Mouse (Mus musculus): ENCODE measurements around the gene Trim63. TPM values are rescaled to one million over a fixed set of nuclear protein-coding genes. Genes with fewer than 3 reads are reported as not detected.

Gene Trim63
- polyA plus RNA-seq, 1 experiment = 29.1 TPM

Other genes with a start within 250 kb of the Trim63 start
- gene Cd52, start 220.0 kb upstream of the Trim63 start, polyA plus RNA-seq (2012; fragmentation: generic; extraction: Trizol) = not detected
- gene Ubxn11, start 212.6 kb upstream of the Trim63 start, polyA plus RNA-seq (2012; fragmentation: generic; extraction: Trizol) = 1.5 TPM
- 262 TPM for gene Sh3bgrl3, start 186.3 kb upstream of the Trim63 start, polyA plus RNA-seq (2012; fragmentation: generic; extraction: Trizol)
- 21.4 TPM for gene Cep85, start 128.0 kb upstream of the Trim63 start, polyA plus RNA-seq (2012; fragmentation: generic; extraction: Trizol)
- not detected for gene Gm7534, start 112.1 kb upstream of the Trim63 start, polyA plus RNA-seq (2012; fragmentation: generic; extraction: Trizol)
- gene Catsper4, start 87.7 kb upstream of the Trim63 start, polyA plus RNA-seq (2012; fragmentation: generic; extraction: Trizol) = not detected
- 0.29 TPM for gene Cnksr1, start 76.7 kb upstream of the Trim63 start, polyA plus RNA-seq (2012; fragmentation: generic; extraction: Trizol)
- 0.43 TPM for gene E130218I03Rik, start 71.5 kb upstream of the Trim63 start, polyA plus RNA-seq (2012; fragmentation: generic; extraction: Trizol)
- 15.7 TPM for gene Zfp593, start 69.5 kb upstream of the Trim63 start, polyA plus RNA-seq (2012; fragmentation: generic; extraction: Trizol)
- not detected for gene Gm30191, start 68.2 kb upstream of the Trim63 start, polyA plus RNA-seq (2012; fragmentation: generic; extraction: Trizol)
- 0.17 TPM for gene Grrp1, start 61.0 kb upstream of the Trim63 start, polyA plus RNA-seq (2012; fragmentation: generic; extraction: Trizol)
- 1.6 TPM for gene Pdik1l, start 27.2 kb upstream of the Trim63 start, polyA plus RNA-seq (2012; fragmentation: generic; extraction: Trizol)
- gene Slc30a2, start 28.1 kb downstream of the Trim63 start, polyA plus RNA-seq (2012; fragmentation: generic; extraction: Trizol) = 0.35 TPM
- 22.4 TPM for gene Extl1, start 68.7 kb downstream of the Trim63 start, polyA plus RNA-seq (2012; fragmentation: generic; extraction: Trizol)
- 7.1 TPM for gene Pafah2, start 81.2 kb downstream of the Trim63 start, polyA plus RNA-seq (2012; fragmentation: generic; extraction: Trizol)
- 213 TPM for gene Stmn1, start 153.2 kb downstream of the Trim63 start, polyA plus RNA-seq (2012; fragmentation: generic; extraction: Trizol)
- 9.5 TPM for gene Paqr7, start 181.6 kb downstream of the Trim63 start, polyA plus RNA-seq (2012; fragmentation: generic; extraction: Trizol)
- 2.3 TPM for gene Aunip, start 195.9 kb downstream of the Trim63 start, polyA plus RNA-seq (2012; fragmentation: generic; extraction: Trizol)
- gene Mtfr1l, start 220.3 kb downstream of the Trim63 start, polyA plus RNA-seq (2012; fragmentation: generic; extraction: Trizol) = 92.0 TPM
- gene Selenon, start 237.0 kb downstream of the Trim63 start, polyA plus RNA-seq (2012; fragmentation: generic; extraction: Trizol) = 35.7 TPM